Mouse (Mus musculus): Measurements from ENCODE around the gene Tekt1.

DNA sequence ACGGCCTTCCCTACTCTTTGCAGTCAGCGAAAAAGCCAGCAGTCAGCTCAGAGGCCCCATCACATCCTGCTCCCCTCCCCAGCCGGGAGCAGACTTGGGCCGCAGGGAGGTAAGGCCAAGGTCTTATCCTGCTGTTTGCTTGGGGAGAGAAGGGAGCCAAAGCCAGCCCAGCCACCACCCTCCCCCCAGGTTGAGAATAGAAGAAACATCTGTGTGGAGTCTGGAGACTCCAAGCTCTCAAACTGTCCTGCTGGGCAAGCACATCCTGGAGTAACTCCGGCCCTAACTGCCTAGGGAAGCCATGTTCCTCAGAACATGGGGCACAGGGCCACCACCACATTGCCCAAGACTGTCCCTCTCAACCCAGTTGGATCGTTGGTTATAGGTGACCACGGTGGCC lies 34.4 kb upstream of the Tekt1 start:
- TF ChIP-seq CTCF (IDR thresholded peaks at IDR 0.05; ENCODE audit: borderline replicate concordance, extremely low read depth, insufficient read depth, insufficient read length), result no peak
- no peak for TF ChIP-seq POLR2A (IDR thresholded peaks at IDR 0.05; ENCODE audit: borderline replicate concordance, extremely low read depth, insufficient read depth, insufficient read length, poor library complexity, severe bottlenecking)
